9 mouse cellular contexts compared by ENCODE assay signal in the genomic region with DNA sequence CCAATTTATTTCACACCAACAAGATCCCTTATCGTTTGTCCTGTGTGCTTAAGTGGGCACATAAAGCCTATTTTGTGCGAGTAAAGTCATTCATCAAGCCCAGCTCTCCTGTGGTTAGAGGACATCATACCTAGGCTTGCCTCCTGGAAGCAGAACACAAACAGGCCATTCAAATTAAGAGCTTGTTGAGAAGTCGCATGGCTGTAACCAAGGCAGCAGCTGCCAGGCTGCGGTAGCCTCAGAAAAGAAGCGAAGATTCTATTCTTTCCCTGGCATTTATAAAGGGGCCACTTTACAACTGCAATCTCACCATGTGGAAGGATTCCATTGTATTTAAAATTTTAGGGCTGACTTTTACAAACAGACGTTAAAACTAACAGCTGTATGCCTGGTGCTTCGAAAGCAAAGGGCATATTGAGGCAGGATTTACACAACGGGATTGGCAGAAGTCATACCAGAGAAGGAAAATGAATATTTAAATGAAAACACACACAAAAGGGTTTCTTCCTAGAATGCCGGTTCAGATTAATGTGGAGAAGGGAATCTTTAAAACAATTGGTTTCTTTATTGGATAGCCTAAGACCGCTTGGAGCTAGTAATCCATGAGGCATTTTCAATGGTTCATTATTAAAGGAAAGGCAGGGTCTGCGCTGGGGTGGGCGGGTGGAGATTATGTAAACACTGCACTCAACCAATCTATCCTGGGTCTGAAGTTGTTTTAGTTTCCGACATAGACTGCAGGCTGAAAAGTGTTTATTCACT.
DNase-seq lines count a peak whose midpoint lies in the region; ATAC-seq and TF ChIP-seq lines count a peak whose summit lies in the region.
"Had no signal": no experiment of that assay in that cellular context is flagged by ENCODE, and none has a peak within 500 bp of the region (broad histone marks: within the 10 kb centered on the region; RNA-seq: fewer than 3 reads in every experiment).

No protein-coding gene starts in this region.

- WGBS in lung, embryonic 16.5 days = 35% methylated on average over 13 of the region's 13 CpGs
- WGBS in forebrain, embryonic 15.5 days = 2% methylated on average over 13 of the region's 13 CpGs
- WGBS in stomach, postnatal 0 days = 26% methylated on average over 13 of the region's 13 CpGs

- H3K9ac ChIP-seq in lung, embryonic 16.5 days (ENCODE audit: low read length) = no peak overlapping the region
- peak overlapping the region; percentile 22; the same call in 1 of the 2 replicates for H3K9ac ChIP-seq in forebrain, embryonic 15.5 days (replicated peaks)
- H3K9ac ChIP-seq in stomach, postnatal 0 days (ENCODE audit: low read length) = no peak overlapping the region

- no peaks in the 10 kb centered on the region for H3K9me3 ChIP-seq in lung, embryonic 16.5 days (ENCODE audit: control insufficient read depth, low read length)
- no peaks in the 10 kb centered on the region for H3K9me3 ChIP-seq in forebrain, embryonic 15.5 days
- no peaks in the 10 kb centered on the region for H3K9me3 ChIP-seq in stomach, postnatal 0 days (ENCODE audit: control insufficient read depth, low read length)

- peak overlapping the region; percentile 19 for H3K4me3 ChIP-seq in lung, embryonic 16.5 days (ENCODE audit: low read length)
- H3K4me3 ChIP-seq in forebrain, embryonic 15.5 days = peak overlapping the region; percentile 35
- peak overlapping the region; percentile 15; the same call in 1 of the 2 replicates for H3K4me3 ChIP-seq in stomach, postnatal 0 days (ENCODE audit: low read depth, low read length)

- ATAC-seq in lung, embryonic 16.5 days (ENCODE audit: low read depth) = peak; percentile 74
- ATAC-seq in forebrain, embryonic 15.5 days (replicated peaks) = peak; percentile 82
- ATAC-seq in stomach, postnatal 0 days (ENCODE audit: low FRiP score, low TSS enrichment) = no peak; the same call in 1 of the 2 replicates

- peaks cover 3% of the 10 kb centered on the region; the same call in 1 of the 2 replicates for H3K4me1 ChIP-seq in lung, embryonic 16.5 days (replicated peaks; ENCODE audit: control insufficient read depth, insufficient read depth, low read length)
- peaks cover 11% of the 10 kb centered on the region for H3K4me1 ChIP-seq in forebrain, embryonic 15.5 days
- H3K4me1 ChIP-seq in stomach, postnatal 0 days (replicated peaks; ENCODE audit: control insufficient read depth, insufficient read depth) = no peaks in the 10 kb centered on the region

- H3K27me3 ChIP-seq in lung, embryonic 16.5 days (ENCODE audit: control insufficient read depth, insufficient read depth, low read depth, low read length) = no peaks in the 10 kb centered on the region
- H3K27me3 ChIP-seq in forebrain, embryonic 15.5 days = peaks cover 19% of the 10 kb centered on the region
- H3K27me3 ChIP-seq in stomach, postnatal 0 days (ENCODE audit: control insufficient read depth, insufficient read depth, low read length) = no peaks in the 10 kb centered on the region

- H3K4me2 ChIP-seq in lung, embryonic 16.5 days (ENCODE audit: low read depth, low read length) = peak overlapping the region; percentile 52
- H3K4me2 ChIP-seq in forebrain, embryonic 15.5 days (replicated peaks) = peak overlapping the region; percentile 50
- H3K4me2 ChIP-seq in stomach, postnatal 0 days (replicated peaks; ENCODE audit: low read depth) = peak overlapping the region; percentile 36

- no peak for DNase-seq in lung, adult 18-20 months
- DNase-seq in mesoderm, embryonic 11.5 days (ENCODE audit: low read depth, low spot score) = peak; percentile 53
- DNase-seq in stomach, postnatal 0 days (ENCODE audit: low spot score) = no peak
- no peak for DNase-seq in thymus, postnatal 4 days
- no peak for DNase-seq in yolk sac, embryonic 10.5 days (ENCODE audit: low spot score)
- DNase-seq: kidney, postnatal 36 days had no signal

- TF ChIP-seq EP300 in stomach, postnatal 0 days (optimal IDR thresholded peaks at IDR 0.05) = no peak

- H3K36me3 ChIP-seq in lung, embryonic 16.5 days (ENCODE audit: control insufficient read depth, insufficient read depth, low read length) = no peaks in the 10 kb centered on the region
- H3K36me3 ChIP-seq in forebrain, embryonic 15.5 days = no peaks in the 10 kb centered on the region
- no peaks in the 10 kb centered on the region for H3K36me3 ChIP-seq in stomach, postnatal 0 days (ENCODE audit: control insufficient read depth, insufficient read depth, low read length)

- H3K27ac ChIP-seq in lung, embryonic 16.5 days (ENCODE audit: low read length) = no peak overlapping the region
- 0 out of 2 replicates have a peak overlapping the region, but pooled peaks have one; percentile 18 for H3K27ac ChIP-seq in forebrain, embryonic 15.5 days (replicated peaks)
- H3K27ac ChIP-seq in stomach, postnatal 0 days (replicated peaks) = no peak overlapping the region
- H3K27ac ChIP-seq: macrophage had no signal

- TF ChIP-seq CTCF in stomach, postnatal 0 days (IDR thresholded peaks at IDR 0.05; ENCODE audit: low read depth) = no peak
